Mouse (Mus musculus) testis, adult 2 months (tissue): ENCODE data around the gene Rpn1.

Experiments
- CTCF ChIP-seq: fragments of 200-500 bp; IDR thresholded peaks from 2 replicates; pipeline ENCODE4 v1.5.1; 2012; ENCODE audit warnings: low read depth, mild to moderate bottlenecking, inconsistent platforms, low read length, moderate library complexity; ENCODE audit not compliant: control insufficient read depth, insufficient read depth, insufficient replicate concordance
- POLR2A ChIP-seq: fragments of 200-500 bp; IDR thresholded peaks from 2 replicates; pipeline ENCODE4 v1.6.1; 2012; ENCODE audit warnings: low read depth, mild to moderate bottlenecking, inconsistent platforms, low read length, moderate library complexity; ENCODE audit not compliant: control insufficient read depth

DNA sequence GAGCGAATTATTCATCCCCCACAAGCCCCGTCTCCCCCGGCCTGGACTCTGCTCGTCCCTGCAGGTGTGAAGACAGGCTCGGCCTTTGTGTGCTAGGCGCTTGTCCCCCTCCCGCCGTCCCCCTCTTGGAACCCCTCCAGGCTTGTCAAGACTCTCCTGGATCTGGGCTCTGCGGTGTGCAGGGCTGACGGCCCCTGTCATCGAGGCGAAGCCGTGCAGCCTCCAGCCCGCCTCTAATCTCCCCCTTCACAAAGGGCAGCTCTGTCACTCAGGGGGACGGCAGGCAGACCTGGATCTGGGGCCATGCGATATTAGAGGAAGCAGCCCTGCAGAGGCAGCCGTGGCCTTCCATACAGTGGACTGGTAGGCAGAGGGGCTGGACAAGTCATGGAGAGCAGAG lies 47.8 kb downstream of the Rpn1 start:
- TF ChIP-seq POLR2A, result no peak
- no peak for TF ChIP-seq CTCF
